Mouse (Mus musculus) T-helper 17 cell (primary cell): ENCODE data around the gene Gadl1.

Source experiments
- in situ Hi-C, 2 experiments: fragments of 300-600 bp; cut with MboI, MseI; formaldehyde crosslinking; loops; 1 replicate in 1 of 2; 2 replicates in 1 of 2; pipeline ENCODE4 v1.15.1; 2025; ENCODE audit warnings: high pct_unique_total_duplicates in 2 of 2

Gene Gadl1

DNA sequence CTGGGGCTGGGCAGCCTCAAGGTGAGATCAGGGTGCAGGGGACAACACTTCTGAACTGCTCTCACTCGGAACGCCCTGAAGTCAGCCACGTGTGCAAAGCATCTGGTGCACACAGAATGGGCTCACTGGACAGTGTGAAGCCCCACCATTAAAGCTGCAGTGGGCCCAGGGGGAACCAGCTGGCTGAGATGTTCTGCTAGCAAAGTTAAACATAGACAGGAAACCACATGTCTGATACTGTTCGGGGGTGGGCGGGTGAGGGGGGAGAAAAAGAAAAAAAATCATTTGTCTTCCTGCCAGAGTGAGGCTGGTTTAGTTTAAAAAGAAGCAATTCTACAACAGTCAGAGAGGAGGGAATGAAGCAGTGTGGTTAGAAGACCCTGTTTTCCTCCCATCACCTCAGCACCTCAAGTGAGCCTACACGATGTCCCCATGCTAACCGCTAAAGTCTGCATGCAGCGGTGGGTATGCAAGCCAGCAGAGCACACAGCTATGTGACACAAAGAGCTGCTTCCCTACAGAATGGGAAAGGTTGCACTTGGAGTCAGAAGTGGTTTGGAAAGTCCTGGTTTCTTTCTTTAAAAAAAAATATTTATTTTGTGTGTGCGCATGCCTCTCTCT lies 213.8 kb downstream of the Gadl1 start:
- in situ Hi-C loops: no loop called here
